Mouse (Mus musculus): ENCODE measurements at regions not wholly inside any gene's neighbourhood (a gene's known extent, or its start where the extent isn't known, plus 50 kb on each side); places are given as distances from the start of the nearest gene placed in this dataset.
"Not testable (repeated sequence)": the region's sequence is repeated elsewhere in the genome, so short reads cannot be mapped to it uniquely, and the experiment has no call there.

DNA sequence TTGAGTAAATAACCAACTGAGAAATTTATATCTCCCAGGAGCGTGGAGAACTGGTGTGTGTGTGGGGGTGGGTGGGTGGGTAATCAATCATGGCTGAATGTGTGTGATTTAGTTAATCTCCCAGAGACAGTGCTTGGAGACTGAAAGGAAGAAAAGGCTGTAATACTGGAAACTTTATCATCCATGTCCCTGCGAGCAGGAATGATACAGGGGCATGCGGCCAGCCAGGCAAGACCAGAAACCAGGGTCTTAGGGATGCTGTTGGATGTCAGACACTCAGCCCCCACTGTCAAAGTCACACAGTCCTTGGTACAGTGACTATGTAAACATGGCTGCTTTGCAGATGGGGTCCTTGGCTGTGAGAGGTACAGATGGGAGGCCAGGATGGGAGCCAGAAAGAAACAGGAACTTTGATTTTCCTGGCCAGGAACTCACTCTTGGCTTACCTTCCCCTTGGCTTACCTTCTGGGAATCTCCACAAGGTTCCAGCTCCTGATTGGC, 244.3 kb upstream of the Dpp6 start:
- no peak for DNase-seq
- intact Hi-C loops (cut with DNase I): no loop called here

- intact Hi-C loops (cut with DNase I): no loop called here
- DNase-seq: no peak
Observed at GRCm38 (mm10) chr5:26573446-26573845, 243.6 kb upstream of the Dpp6 start.

DNA sequence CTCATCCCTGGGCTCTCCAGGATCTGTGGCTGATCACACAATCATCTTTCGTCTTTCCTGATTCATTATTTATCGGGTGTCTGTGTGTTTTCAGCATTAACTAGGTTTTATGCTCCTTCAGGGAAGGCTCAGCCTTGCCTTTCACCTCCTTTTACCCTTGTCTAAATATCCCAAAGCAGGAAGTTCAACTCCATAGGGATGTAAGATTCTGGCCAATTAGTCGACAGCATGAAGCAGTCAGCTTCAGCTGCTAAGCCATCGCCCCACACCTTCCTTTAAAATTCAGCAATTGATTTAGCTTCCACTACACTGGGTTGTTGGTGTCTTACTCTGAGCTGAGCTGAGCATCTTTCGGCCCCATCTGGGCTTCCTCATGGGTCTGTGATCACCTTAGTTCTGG, 230.9 kb upstream of the Dpp6 start:
- DNase-seq: no peak
- intact Hi-C loops (cut with DNase I): no loop called here

GRCm38 (mm10) chr5:26590886-26591285, 226.1 kb upstream of the Dpp6 start:
- no peak for DNase-seq
- intact Hi-C loops (cut with DNase I): no loop called here

DNA sequence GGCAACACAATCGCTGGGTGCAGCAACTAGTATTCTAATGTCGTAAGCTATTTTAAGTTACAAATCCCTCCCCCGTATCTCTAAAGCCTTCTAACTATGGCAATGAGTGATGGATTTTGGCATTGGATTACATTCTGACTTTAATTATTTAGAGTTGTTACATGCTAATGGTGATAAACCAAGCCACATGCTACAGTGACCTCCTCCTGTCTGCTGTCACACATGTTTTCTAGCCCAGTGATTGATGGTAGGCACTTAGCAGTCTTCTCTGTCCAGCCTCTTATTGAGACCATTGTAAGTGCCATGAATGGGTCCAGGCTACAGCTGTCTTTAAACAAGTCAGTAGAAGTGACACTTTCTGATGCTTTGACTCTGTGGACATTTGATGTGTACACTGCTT, 224.7 kb upstream of the Dpp6 start:
- intact Hi-C loops (cut with DNase I): no loop called here
- no peak for DNase-seq

- intact Hi-C loops (cut with DNase I): no loop called here
- no peak for DNase-seq
Observed at GRCm38 (mm10) chr5:26597991-26598390, 219.0 kb upstream of the Dpp6 start.

DNA sequence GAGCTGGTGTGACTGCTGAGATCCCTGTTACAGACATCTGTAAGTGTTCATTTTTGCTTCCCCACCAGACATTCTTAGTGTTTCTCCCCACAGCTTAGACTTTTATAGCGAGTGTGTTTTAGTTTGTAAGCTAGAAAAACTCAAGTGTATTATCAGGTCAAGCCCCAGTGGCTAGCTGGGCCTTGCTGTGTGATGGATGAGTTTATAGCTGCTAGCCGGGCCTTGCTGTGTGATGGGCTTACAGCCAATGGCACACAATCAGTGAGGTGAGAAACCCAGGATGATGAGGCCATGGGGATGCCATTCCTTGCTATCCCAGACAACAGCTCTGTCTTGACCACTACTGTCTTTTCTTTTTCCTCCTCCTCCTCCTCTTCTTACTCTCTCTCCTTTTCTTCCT, 197.7 kb upstream of the Dpp6 start:
- no peak for DNase-seq
- intact Hi-C loops (cut with DNase I): no loop called here

DNA sequence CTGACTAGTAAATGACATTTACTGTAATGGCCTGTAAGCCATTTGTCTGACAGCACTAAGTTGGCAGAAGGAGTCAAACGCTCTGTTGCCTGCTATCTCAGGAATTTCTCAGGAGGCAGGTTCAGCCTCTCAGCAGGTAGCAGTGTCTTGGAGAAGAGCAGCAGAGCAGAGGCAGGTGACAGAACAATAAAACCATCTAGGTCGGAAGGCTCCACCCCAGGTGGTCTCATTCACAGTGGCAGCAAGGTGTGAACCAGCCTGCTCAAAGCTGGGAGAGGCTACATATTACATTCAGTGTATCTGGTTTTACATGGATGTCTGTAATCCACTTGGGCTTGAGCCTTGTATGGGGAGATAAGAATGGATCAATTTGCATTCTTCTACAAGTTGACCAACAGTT, 194.9 kb upstream of the Dpp6 start:
- intact Hi-C loops (cut with DNase I): no loop called here
- no peak for DNase-seq

DNA sequence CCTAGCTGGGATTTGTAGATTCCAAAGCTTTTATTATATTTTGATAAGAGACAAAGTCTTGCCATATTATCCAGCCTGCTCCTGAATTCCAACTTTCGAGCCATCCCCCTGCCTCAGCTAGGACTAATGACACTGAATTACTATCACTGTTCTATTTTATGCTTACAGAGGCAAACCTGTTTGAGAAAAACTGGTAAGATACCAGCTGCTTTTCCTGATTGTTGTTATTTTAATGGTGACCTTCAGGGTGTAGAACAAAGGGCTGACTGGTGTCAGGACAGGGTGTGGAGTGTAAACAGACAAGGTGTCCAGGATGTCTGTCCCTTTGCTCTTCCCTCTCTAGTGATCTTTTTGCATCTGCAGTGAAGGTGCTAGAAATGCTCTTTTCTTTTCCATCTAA, 145.5 kb upstream of the Dpp6 start:
- intact Hi-C loops (cut with DNase I): no loop called here
- DNase-seq: no peak

DNA sequence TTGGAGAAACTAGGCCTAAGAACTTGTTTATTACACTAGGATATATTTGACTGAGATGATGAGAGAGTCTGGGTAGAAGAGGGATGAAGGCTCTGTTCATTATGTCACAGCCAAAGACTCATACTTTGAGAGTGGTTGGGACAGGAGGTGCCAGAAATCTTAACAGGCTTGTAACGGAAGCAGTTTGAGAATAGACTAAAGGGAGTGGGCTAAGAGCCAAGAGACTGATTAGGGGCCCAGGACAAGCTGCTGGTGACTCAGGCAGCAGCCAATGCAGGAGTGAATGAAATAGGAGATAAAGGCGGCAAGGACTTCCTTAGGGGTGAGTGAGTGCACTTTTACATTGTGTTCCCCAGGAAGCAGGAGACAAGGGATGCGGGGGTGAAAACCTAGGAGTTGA, 127.2 kb upstream of the Dpp6 start:
- intact Hi-C loops (cut with DNase I): no loop called here
- DNase-seq: no peak

GRCm38 (mm10) chr5:26691121-26691520, 125.9 kb upstream of the Dpp6 start:
- no peak for DNase-seq
- intact Hi-C loops (cut with DNase I): no loop called here

- no peak for DNase-seq
- intact Hi-C loops (cut with DNase I): no loop called here
Observed at GRCm38 (mm10) chr5:26692013-26692412, 125.0 kb upstream of the Dpp6 start.

GRCm38 (mm10) chr5:26703621-26704020, 113.4 kb upstream of the Dpp6 start:
- intact Hi-C loops (cut with DNase I); DNase-seq: not testable (repeated sequence)

GRCm38 (mm10) chr5:26707661-26708060, 109.3 kb upstream of the Dpp6 start:
- intact Hi-C loops (cut with DNase I): no loop called here
- DNase-seq: no peak

GRCm38 (mm10) chr5:26724491-26724890, 92.5 kb upstream of the Dpp6 start:
- intact Hi-C loops (cut with DNase I): no loop called here
- DNase-seq: no peak

- DNase-seq: no peak
- intact Hi-C loops (cut with DNase I): no loop called here
Observed at GRCm38 (mm10) chr5:26725953-26726352, 91.0 kb upstream of the Dpp6 start.

DNA sequence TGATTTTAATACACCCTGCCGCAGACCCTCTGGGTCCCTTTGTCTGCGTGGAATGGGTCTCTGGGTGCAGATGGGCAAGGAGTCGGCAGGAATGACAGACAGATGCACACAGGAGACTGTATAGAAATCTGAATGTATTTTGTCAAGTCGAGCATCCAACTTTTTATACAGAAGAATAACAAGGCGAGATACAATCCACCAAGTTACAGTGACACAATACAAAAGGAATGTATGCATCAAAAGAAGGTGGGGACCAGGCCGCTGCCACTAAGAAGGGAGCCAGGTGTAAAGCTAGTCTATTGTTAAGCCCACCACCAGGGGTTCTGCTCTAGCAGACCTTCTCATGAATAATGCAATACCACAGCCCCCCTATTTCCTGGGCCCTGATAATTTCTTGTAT, 65.8 kb upstream of the Dpp6 start:
- intact Hi-C loops (cut with DNase I); DNase-seq: not testable (repeated sequence)

DNA sequence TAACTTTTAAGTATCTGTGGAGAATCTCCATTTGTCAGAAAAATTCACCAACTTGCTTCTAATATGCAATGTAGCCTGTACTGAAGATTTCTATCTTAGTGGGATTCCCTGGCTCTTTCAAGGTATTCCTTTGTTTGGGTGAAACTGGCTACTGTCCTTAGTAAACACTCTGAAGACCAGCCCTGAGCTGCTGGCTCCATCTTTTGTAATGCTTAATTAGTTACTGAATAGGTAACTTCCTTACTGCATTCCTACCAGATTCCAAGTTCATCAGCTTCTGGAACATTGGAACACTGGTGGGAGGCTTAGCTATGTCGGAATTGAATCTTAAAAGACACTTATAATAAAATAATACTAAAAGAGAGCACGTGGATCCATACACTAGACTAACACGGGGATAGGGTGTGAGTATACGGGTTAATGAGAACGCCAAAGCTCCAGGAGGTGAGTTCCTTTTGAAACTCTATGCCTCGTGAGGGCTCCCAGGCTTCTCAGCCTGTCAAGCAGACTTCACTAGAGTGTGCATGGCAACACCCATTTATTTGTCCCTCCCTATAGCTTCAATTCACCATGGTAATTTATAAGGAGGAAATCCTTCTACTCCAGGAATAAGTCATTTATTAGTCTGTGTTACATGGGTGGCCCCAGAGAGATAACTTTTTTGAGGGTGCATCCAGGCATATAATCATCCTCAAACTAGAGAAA, 65.2 kb upstream of the Dpp6 start:
- DNase-seq; intact Hi-C loops (cut with DNase I): not testable (repeated sequence)

GRCm38 (mm10) chr5:26754129-26754528, 62.9 kb upstream of the Dpp6 start:
- intact Hi-C loops (cut with DNase I); DNase-seq: not testable (repeated sequence)

Data from heart, postnatal 10 days (tissue).